Mouse (Mus musculus) heart, embryonic 16.5 days (tissue): ENCODE results near the gene Tbc1d22a. TPM values are rescaled to one million over a fixed set of nuclear protein-coding genes. Genes with fewer than 3 reads are reported as not detected.
A peak's percentile ranks its signal among the peaks of the same experiment; 100 is the strongest.
"Not testable (repeated sequence)": the region's sequence is repeated elsewhere in the genome, so short reads cannot be mapped to it uniquely, and the experiment has no call there.

Experiments used
- ATAC-seq: fragments of 200-750 bp; cut with Nextera tagmentation; replicated peaks from 2 replicates; pipeline ENCODE4 v1.8.0; 2017; ENCODE audit warnings: moderate number of reproducible peaks; ENCODE audit not compliant: insufficient read depth, low FRiP score; ENCODE audit errors: extremely low read depth
- H3K27ac ChIP-seq: fragments of 300-500 bp; sonication (generic); 2 replicates; pipeline ENCODE4 v1.5.1; 2014; ENCODE audit warnings: mild to moderate bottlenecking, low read length, control low read depth, moderate library complexity
- H3K27me3 ChIP-seq: fragments of 300-500 bp; sonication (generic); 2 replicates; pipeline ENCODE4 v1.6.1; 2014; ENCODE audit warnings: low read length, mixed read lengths; ENCODE audit not compliant: control insufficient read depth, insufficient read depth
- H3K36me3 ChIP-seq: fragments of 300-500 bp; sonication (generic); 2 replicates; pipeline ENCODE4 v1.6.1; 2014; ENCODE audit not compliant: control insufficient read depth, insufficient read depth
- H3K4me1 ChIP-seq: fragments of 300-500 bp; sonication (generic); 2 replicates; pipeline ENCODE4 v1.6.1; 2014; ENCODE audit warnings: low read length, mixed read lengths; ENCODE audit not compliant: control insufficient read depth, insufficient read depth
- H3K4me2 ChIP-seq: fragments of 300-500 bp; sonication (generic); 2 replicates; pipeline ENCODE4 v1.6.1; 2014; ENCODE audit warnings: low read depth, mild to moderate bottlenecking, control low read depth, low read length
- H3K4me3 ChIP-seq: fragments of 300-500 bp; sonication (generic); 2 replicates; pipeline ENCODE4 v1.5.1; 2014; ENCODE audit warnings: mild to moderate bottlenecking, control low read depth, low read length
- H3K9ac ChIP-seq: fragments of 300-500 bp; sonication (generic); 2 replicates; pipeline ENCODE4 v1.6.1; 2014; ENCODE audit warnings: low read length, control low read depth
- H3K9me3 ChIP-seq: fragments of 300-500 bp; sonication (generic); replicated peaks from 2 replicates; pipeline ENCODE4 v1.6.1; 2016; ENCODE audit warnings: low read length; ENCODE audit not compliant: control insufficient read depth
- WGBS: fragments of 180-500 bp; shearing (Covaris S2); extraction: QIAGEN DNeasy Blood & Tissue Kit; methylation state at CpG from one replicate; pipeline ENCODE4 v1.1.7; 2014; 5-methylcytosine and 5-hydroxymethylcytosine counted together
- polyA plus RNA-seq: library from polyadenylated mRNA; unstranded; fragments of >200 nt; fragmentation: Nextera tagmentation; extraction: Ambion mirVana; gene quantifications from 2 replicates; pipeline ENCODE4 v1.2.1, GENCODE M21; 2015

Tbc1d22a gene
- polyA plus RNA-seq, 1 experiment from 2014 or later, result 11.5 TPM

DNA sequence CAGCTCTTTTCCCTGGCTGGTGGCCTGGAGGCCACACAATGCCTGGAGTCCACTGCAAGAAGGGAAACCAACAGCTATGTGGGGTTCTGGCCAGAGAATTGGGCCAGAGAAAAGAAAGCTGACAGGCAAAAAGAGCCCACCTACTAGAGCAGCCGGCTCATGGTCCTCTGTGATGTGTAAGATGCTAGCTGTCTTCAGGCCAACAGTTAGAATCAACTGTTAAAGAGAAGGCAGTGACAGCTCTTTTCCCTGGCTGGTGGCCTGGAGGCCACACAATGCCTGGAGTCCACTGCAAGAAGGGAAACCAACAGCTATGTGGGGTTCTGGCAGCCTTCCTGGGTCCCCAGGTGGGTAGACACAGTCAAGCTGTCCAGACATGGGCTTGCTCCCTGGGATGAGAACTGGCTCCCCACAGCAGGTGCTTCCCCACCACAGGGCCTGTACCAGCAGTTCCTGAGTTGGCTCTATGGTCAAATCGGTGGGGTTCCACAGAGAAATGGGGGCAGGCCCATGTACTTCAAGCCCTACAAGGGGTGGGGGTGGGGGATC, 36.5 kb upstream of the Tbc1d22a start:
- whole genome bisulfite sequencing, result 57% methylated on average over 2 of the region's 2 CpGs
- H3K4me2 ChIP-seq, H3K36me3 ChIP-seq, H3K9ac ChIP-seq, H3K27me3 ChIP-seq, H3K9me3 ChIP-seq, H3K27ac ChIP-seq, ATAC-seq, H3K4me3 ChIP-seq: not testable (repeated sequence)
- peaks cover 58% of the 10 kb centered on the region for H3K4me1 ChIP-seq

DNA sequence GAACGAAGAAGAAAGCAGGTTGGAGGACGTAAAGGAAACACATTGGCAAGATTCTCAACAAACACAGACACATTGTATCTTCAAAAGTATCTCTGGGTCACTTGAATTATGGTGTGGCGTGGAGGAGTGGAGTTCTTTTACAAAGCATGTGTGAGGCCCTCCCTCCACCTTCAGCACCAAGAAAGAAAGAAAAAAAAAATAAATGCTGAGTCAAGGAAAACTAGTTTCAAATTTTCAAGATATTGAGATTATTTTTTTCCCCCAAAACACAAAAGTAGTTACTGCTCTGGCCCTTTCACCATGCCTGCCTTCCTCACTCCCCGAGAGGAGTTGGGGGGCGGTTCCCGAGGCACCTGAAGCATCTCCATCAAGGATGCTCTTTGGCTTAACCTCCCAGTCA, 35.7 kb upstream of the Tbc1d22a start:
- Histone ChIP-seq H3K36me3 (no peaks in the 10 kb centered on the region), H3K9me3 (no peaks in the 10 kb centered on the region), H3K4me1 (peaks cover 56% of the 10 kb centered on the region), H3K27me3 (no peaks in the 10 kb centered on the region), H3K4me2 (no peak overlapping the region), H3K9ac (no peak overlapping the region), H3K4me3 (no peak overlapping the region), H3K27ac (no peak overlapping the region)
- WGBS, result 91% methylated on average over 6 of the region's 6 CpGs
- no peak for ATAC-seq

DNA sequence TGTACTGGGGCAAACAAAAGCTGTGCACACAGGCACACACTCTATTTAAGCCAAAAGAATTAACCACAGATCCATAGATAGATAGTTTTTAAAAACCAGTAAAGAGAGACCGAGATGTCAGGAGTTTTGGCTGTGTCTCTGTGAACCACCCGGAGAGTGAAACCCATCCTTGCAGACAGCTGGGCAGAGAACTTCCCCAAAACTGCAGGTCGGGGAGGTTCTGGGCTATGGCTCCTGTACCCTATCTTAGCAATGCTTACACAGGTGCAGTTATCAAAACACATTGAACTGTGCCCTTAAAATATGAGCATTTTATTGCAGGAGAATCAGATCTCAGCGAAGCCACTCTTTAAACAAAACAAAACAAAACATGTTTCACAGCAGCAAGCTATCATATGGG, 33.8 kb upstream of the Tbc1d22a start:
- peaks cover 49% of the 10 kb centered on the region for H3K4me1 ChIP-seq
- H3K4me2 ChIP-seq, result no peak overlapping the region
- H3K27me3 ChIP-seq, result no peaks in the 10 kb centered on the region
- H3K4me3 ChIP-seq, result no peak overlapping the region
- 70% methylated on average over 4 of the region's 4 CpGs for WGBS
- ATAC-seq, result no peak
- no peak overlapping the region for H3K9ac ChIP-seq
- no peak overlapping the region for H3K27ac ChIP-seq
- H3K36me3 ChIP-seq, result no peaks in the 10 kb centered on the region
- no peaks in the 10 kb centered on the region for H3K9me3 ChIP-seq

DNA sequence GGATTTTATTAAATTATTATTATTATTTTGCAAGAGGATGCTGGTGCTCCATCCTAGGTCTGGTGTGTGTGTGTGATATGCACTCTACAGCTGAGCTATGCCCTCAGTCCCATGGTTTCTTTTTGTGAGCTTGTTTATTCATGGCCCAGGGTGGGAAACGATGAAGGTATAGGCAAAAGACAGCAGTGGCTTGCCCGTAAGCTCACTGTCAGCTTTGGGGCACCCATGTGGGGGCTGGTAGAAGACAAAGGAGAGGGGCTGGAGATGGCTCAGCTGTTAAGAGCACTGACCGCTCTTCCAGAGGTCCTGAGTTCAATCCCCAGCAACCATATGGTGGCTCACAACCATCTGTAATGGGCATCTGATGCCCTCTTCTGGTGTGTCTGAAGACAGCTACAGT, 32.9 kb upstream of the Tbc1d22a start:
- not testable (repeated sequence) for H3K9me3 ChIP-seq, H3K9ac ChIP-seq, ATAC-seq, H3K27me3 ChIP-seq, H3K36me3 ChIP-seq, H3K4me2 ChIP-seq, H3K4me3 ChIP-seq, H3K27ac ChIP-seq
- WGBS, result 85% methylated on average over 3 of the region's 3 CpGs
- peaks cover 48% of the 10 kb centered on the region for H3K4me1 ChIP-seq

DNA sequence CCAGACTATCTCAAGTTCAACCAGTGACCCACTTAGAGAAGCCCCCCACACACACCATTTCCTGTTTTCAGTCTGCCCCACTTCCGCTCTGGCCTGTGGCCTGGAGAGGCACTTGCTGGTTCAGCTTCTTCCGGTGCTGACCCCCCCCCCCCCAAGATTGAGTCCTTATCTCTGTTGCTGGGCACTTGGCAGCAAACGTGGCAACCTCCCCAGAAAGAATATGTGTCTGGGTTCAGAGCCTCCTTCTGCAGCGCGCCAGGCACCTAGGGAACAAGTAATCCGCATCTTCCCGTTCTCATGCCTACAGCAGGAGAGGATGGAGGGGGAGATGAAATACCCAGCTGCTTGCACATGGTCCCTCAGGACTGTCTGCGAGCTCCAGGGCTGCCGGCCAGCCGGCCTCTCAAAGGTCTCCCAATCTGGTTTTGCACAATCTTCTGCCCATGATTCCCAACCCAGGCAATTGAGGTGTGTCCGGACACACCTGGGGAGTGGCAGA, 32.3 kb upstream of the Tbc1d22a start:
- H3K9ac ChIP-seq, result peak overlapping the region; percentile 57
- H3K27ac ChIP-seq, result peak overlapping the region; percentile 83
- H3K27me3 ChIP-seq, result no peaks in the 10 kb centered on the region
- no peaks in the 10 kb centered on the region for H3K36me3 ChIP-seq
- H3K9me3 ChIP-seq, result no peaks in the 10 kb centered on the region
- peaks cover 47% of the 10 kb centered on the region for H3K4me1 ChIP-seq
- H3K4me2 ChIP-seq, result peak overlapping the region; percentile 50
- 19% methylated on average over 11 of the region's 11 CpGs for WGBS
- H3K4me3 ChIP-seq, result peak overlapping the region; percentile 23
- ATAC-seq, result no peak

DNA sequence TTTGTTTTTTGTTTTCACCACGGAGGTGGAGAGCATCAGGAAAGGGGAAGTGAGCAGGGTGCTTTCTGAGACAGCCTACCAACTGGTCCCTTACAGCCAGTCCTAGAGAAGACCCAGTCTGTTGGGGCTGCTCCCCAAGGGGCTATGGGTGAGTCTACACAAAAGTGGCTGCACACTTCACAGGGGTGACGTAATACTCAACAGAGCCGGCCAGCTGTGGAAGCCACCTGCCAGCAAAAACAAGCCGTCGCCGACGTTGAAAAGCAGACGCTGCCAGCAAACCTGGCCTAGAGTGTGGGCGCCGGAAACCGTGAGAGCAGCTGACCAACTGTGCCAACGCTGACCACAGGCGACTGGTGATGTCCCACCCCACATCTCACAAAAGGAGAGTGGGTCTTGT, 31.6 kb upstream of the Tbc1d22a start:
- Histone ChIP-seq H3K36me3 (no peaks in the 10 kb centered on the region), H3K4me3 (no peak overlapping the region; the same call in 1 of the 2 replicates), H3K9ac (peak overlapping the region; percentile 57), H3K9me3 (no peaks in the 10 kb centered on the region), H3K27me3 (no peaks in the 10 kb centered on the region), H3K27ac (peak overlapping the region; percentile 83), H3K4me1 (peaks cover 43% of the 10 kb centered on the region), H3K4me2 (peak overlapping the region; percentile 50)
- WGBS, result 34% methylated on average over 13 of the region's 13 CpGs
- ATAC-seq, result no peak

DNA sequence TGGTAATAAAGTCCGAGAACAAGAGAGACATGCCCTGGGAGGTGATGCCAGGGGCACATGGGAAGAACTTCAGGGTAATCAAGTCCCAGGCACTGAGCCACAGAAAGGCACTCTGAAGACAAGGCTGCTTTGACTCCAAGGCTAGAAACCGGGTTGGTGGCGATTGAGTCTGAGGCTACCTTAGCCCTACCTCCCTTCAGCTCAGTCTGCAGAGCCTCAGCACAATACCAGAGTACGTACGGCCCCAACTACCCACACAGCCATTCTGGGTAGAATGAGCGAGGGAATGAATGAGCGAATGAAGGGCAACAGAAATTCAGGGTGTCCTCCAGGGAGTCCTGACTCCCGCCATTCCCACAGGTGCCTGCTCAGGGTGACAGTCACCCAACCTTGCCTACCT, 30.8 kb upstream of the Tbc1d22a start:
- no peaks in the 10 kb centered on the region for H3K27me3 ChIP-seq
- H3K36me3 ChIP-seq, result no peaks in the 10 kb centered on the region
- WGBS, result 93% methylated on average over 8 of the region's 8 CpGs
- H3K4me3 ChIP-seq, result no peak overlapping the region
- no peaks in the 10 kb centered on the region for H3K9me3 ChIP-seq
- peaks cover 40% of the 10 kb centered on the region for H3K4me1 ChIP-seq
- H3K9ac ChIP-seq, result no peak overlapping the region
- H3K27ac ChIP-seq, result no peak overlapping the region
- H3K4me2 ChIP-seq, result no peak overlapping the region
- no peak for ATAC-seq

DNA sequence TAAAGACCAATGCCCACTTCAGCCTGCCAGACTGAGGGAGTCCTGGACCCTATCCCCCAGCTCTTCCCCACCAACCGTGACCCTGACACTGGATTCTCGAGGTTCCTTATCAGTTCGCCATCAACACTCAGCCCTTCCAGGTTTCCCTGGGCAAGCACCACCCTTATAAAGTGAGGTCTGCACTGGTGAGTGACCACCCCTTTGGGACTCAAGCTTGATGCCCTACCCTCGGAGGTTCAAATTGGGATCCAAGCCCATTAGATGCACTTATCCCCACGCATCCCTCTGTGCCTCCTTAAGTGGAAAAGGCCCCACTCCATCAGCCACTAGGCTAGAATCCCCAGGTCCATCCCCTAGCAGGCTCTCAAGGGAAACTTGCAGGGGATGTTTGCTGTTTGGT, 30.2 kb upstream of the Tbc1d22a start:
- H3K4me3 ChIP-seq, result peak overlapping the region; percentile 66
- no peak for ATAC-seq
- 58% methylated on average over 5 of the region's 5 CpGs for WGBS
- no peaks in the 10 kb centered on the region for H3K36me3 ChIP-seq
- H3K4me2 ChIP-seq, result peak overlapping the region; percentile 84
- H3K27me3 ChIP-seq, result no peaks in the 10 kb centered on the region
- peak overlapping the region; percentile 90 for H3K9ac ChIP-seq
- peak overlapping the region; percentile 21; the same call in 1 of the 2 replicates for H3K27ac ChIP-seq
- H3K9me3 ChIP-seq, result no peaks in the 10 kb centered on the region
- peaks cover 46% of the 10 kb centered on the region for H3K4me1 ChIP-seq

DNA sequence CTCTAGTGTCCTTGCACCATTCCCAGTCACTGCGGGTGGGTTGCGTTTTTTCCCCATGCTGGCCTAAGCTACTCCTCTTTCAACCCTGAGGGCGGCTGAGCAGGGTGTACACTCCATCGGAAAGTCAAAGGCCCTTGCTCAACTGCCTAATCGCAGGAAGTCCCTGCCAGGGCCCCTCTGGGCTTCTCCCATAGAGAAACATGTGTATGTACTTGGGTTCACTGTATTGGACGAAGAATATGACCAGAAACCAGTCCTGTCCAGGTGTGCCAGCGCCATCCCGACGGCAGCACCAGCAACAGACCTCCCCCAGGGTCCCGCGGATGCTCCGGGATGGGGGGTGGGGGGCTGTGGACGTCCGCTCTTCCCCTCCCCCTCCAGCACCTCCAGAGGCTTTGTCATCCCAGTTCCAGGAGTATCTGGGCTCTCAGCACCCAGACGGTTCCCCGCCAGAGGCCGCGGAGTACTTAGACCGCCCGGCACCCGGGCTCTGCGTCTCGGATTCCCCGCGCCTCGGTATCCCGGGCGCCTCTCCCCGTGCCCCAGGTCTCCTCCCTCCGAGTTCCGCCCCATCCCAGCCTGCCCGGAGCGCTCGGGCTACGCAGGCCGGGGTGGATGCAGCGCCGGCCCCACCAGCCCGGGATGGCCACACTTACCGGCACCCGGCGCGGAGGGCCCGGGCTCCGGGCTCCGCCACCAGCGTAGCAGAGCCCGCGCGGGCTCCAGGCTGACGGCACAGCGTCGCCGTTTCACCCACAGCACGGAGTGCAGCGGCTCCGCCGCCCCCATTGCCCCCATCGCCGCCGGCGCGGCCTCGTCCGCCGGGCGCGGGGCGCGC, 29.2 kb upstream of the Tbc1d22a start:
- peak; percentile 20 for ATAC-seq
- peaks cover 49% of the 10 kb centered on the region for H3K4me1 ChIP-seq

More for the DNA sequence above, 29.2 kb upstream of the Tbc1d22a start:
- peak overlapping the region; percentile 84 for H3K4me2 ChIP-seq
- no peaks in the 10 kb centered on the region for H3K9me3 ChIP-seq
- under 1% methylated on average over 68 of the region's 70 CpGs for WGBS
- no peaks in the 10 kb centered on the region for H3K27me3 ChIP-seq
- peak overlapping the region; percentile 95 for H3K27ac ChIP-seq
- H3K9ac ChIP-seq, result peak overlapping the region; percentile 90
- no peaks in the 10 kb centered on the region for H3K36me3 ChIP-seq
- peak overlapping the region; percentile 66 for H3K4me3 ChIP-seq
